Mouse (Mus musculus): ENCODE measurements around the gene Fam129a. TPM values are rescaled to one million over a fixed set of nuclear protein-coding genes. Genes with fewer than 3 reads are reported as not detected.

Fam129a gene
- 19.6 and 19.9 TPM in 2 replicates for polyA plus RNA-seq (2011; ENCODE audit: insufficient read depth, insufficient read length, low read depth, missing spikeins)

- TF ChIP-seq POLR2A (IDR thresholded peaks at IDR 0.05; ENCODE audit: insufficient read depth, low read length): no peak
- TF ChIP-seq EP300 (IDR thresholded peaks at IDR 0.05; ENCODE audit: insufficient read depth, low read depth, low read length): 0 out of 2 replicates have a peak, but pooled peaks have one; percentile 18
- TF ChIP-seq CTCF (IDR thresholded peaks at IDR 0.05; ENCODE audit: low read depth, low read length): no peak
- peak within 1 kb of the TSS; percentile 33 for H3K9ac ChIP-seq (ENCODE audit: low read depth, poor library complexity, severe bottlenecking)
- H3K4me1 ChIP-seq (ENCODE audit: control insufficient read depth, insufficient read depth, low read length): peaks cover 2% of the 10 kb centered on the region
- no peaks in the 10 kb centered on the region for H3K27me3 ChIP-seq (ENCODE audit: control insufficient read depth, insufficient read depth, low read length, poor library complexity, severe bottlenecking)
- peak within 1 kb of the TSS; percentile 56 for H3K4me3 ChIP-seq (ENCODE audit: low read depth, low read length)
- peak within 1 kb of the TSS; percentile 50 for H3K27ac ChIP-seq (ENCODE audit: insufficient read depth, low read length)
- peaks cover 3% of the 10 kb centered on the region; the same call in 1 of the 2 replicates for H3K36me3 ChIP-seq (ENCODE audit: control insufficient read depth, insufficient read depth, low read length, poor library complexity, severe bottlenecking)
- no peaks in the 10 kb centered on the region for H3K9me3 ChIP-seq (replicated peaks; ENCODE audit: control insufficient read depth, insufficient read depth, low read length, poor library complexity, severe bottlenecking)
Measured at GRCm38 (mm10) chr1:151570981-151571837, at the start of gene Fam129a. TSS of gene Fam129a (plus strand) at chr1:151571186.

GRCm38 (mm10) chr1:151526701-151527100 lies 44.3 kb upstream of the Fam129a start:
- Histone ChIP-seq H3K27ac (ENCODE audit: insufficient read depth, low read length) (no peak overlapping the region), H3K4me3 (ENCODE audit: low read depth, low read length) (no peak overlapping the region), H3K27me3 (ENCODE audit: control insufficient read depth, insufficient read depth, low read length, poor library complexity, severe bottlenecking) (no peaks in the 10 kb centered on the region), H3K4me1 (ENCODE audit: control insufficient read depth, insufficient read depth, low read length) (no peaks in the 10 kb centered on the region), H3K9me3 (replicated peaks; ENCODE audit: control insufficient read depth, insufficient read depth, low read length, poor library complexity, severe bottlenecking) (no peaks in the 10 kb centered on the region), H3K36me3 (ENCODE audit: control insufficient read depth, insufficient read depth, low read length, poor library complexity, severe bottlenecking) (no peaks in the 10 kb centered on the region), H3K9ac (ENCODE audit: low read depth, poor library complexity, severe bottlenecking) (no peak overlapping the region)
- TF ChIP-seq EP300 (IDR thresholded peaks at IDR 0.05; ENCODE audit: insufficient read depth, low read depth, low read length) (no peak), CTCF (IDR thresholded peaks at IDR 0.05; ENCODE audit: low read depth, low read length) (no peak), POLR2A (IDR thresholded peaks at IDR 0.05; ENCODE audit: insufficient read depth, low read length) (no peak)

- no peaks in the 10 kb centered on the region for H3K36me3 ChIP-seq (ENCODE audit: control insufficient read depth, insufficient read depth, low read length, poor library complexity, severe bottlenecking)
- H3K27me3 ChIP-seq (ENCODE audit: control insufficient read depth, insufficient read depth, low read length, poor library complexity, severe bottlenecking): no peaks in the 10 kb centered on the region
- peak; percentile 97 for TF ChIP-seq EP300 (IDR thresholded peaks at IDR 0.05; ENCODE audit: insufficient read depth, low read depth, low read length)
- TF ChIP-seq CTCF (IDR thresholded peaks at IDR 0.05; ENCODE audit: low read depth, low read length): no peak
- TF ChIP-seq POLR2A (IDR thresholded peaks at IDR 0.05; ENCODE audit: insufficient read depth, low read length): no peak
- no peak overlapping the region for H3K4me3 ChIP-seq (ENCODE audit: low read depth, low read length)
- peaks cover 2% of the 10 kb centered on the region for H3K4me1 ChIP-seq (ENCODE audit: control insufficient read depth, insufficient read depth, low read length)
- H3K9ac ChIP-seq (ENCODE audit: low read depth, poor library complexity, severe bottlenecking): no peak overlapping the region
- no peaks in the 10 kb centered on the region for H3K9me3 ChIP-seq (replicated peaks; ENCODE audit: control insufficient read depth, insufficient read depth, low read length, poor library complexity, severe bottlenecking)
- peak overlapping the region; percentile 76 for H3K27ac ChIP-seq (ENCODE audit: insufficient read depth, low read length)
Measured at GRCm38 (mm10) chr1:151543796-151544477, 27.0 kb upstream of the Fam129a start.

GRCm38 (mm10) chr1:151544581-151544980 lies 26.4 kb upstream of the Fam129a start:
- no peaks in the 10 kb centered on the region for H3K9me3 ChIP-seq (replicated peaks; ENCODE audit: control insufficient read depth, insufficient read depth, low read length, poor library complexity, severe bottlenecking)
- H3K27ac ChIP-seq (ENCODE audit: insufficient read depth, low read length): peak overlapping the region; percentile 76
- H3K27me3 ChIP-seq (ENCODE audit: control insufficient read depth, insufficient read depth, low read length, poor library complexity, severe bottlenecking): no peaks in the 10 kb centered on the region
- H3K4me3 ChIP-seq (ENCODE audit: low read depth, low read length): no peak overlapping the region
- H3K36me3 ChIP-seq (ENCODE audit: control insufficient read depth, insufficient read depth, low read length, poor library complexity, severe bottlenecking): no peaks in the 10 kb centered on the region
- peaks cover 2% of the 10 kb centered on the region for H3K4me1 ChIP-seq (ENCODE audit: control insufficient read depth, insufficient read depth, low read length)
- TF ChIP-seq EP300 (IDR thresholded peaks at IDR 0.05; ENCODE audit: insufficient read depth, low read depth, low read length): peak; percentile 76
- TF ChIP-seq CTCF (IDR thresholded peaks at IDR 0.05; ENCODE audit: low read depth, low read length): no peak
- no peak overlapping the region for H3K9ac ChIP-seq (ENCODE audit: low read depth, poor library complexity, severe bottlenecking)

- no peak for TF ChIP-seq POLR2A (IDR thresholded peaks at IDR 0.05; ENCODE audit: insufficient read depth, low read length)
- peak; percentile 73; the same call in 1 of the 2 replicates for TF ChIP-seq EP300 (IDR thresholded peaks at IDR 0.05; ENCODE audit: insufficient read depth, low read depth, low read length)
- Histone ChIP-seq H3K4me1 (ENCODE audit: control insufficient read depth, insufficient read depth, low read length) (peaks cover 2% of the 10 kb centered on the region), H3K9me3 (replicated peaks; ENCODE audit: control insufficient read depth, insufficient read depth, low read length, poor library complexity, severe bottlenecking) (no peaks in the 10 kb centered on the region), H3K36me3 (ENCODE audit: control insufficient read depth, insufficient read depth, low read length, poor library complexity, severe bottlenecking) (no peaks in the 10 kb centered on the region), H3K27ac (ENCODE audit: insufficient read depth, low read length) (peak overlapping the region; percentile 76), H3K4me3 (ENCODE audit: low read depth, low read length) (peak overlapping the region; percentile 10; the same call in 1 of the 2 replicates), H3K9ac (ENCODE audit: low read depth, poor library complexity, severe bottlenecking) (no peak overlapping the region), H3K27me3 (ENCODE audit: control insufficient read depth, insufficient read depth, low read length, poor library complexity, severe bottlenecking) (no peaks in the 10 kb centered on the region)
Measured at GRCm38 (mm10) chr1:151545571-151545970, 25.4 kb upstream of the Fam129a start.

Data from ES-Bruce4 (cell line).